Mouse (Mus musculus): ENCODE results near the gene Ube4a.
A peak's percentile ranks its signal among the peaks of the same experiment; 100 is the strongest.
"Not testable (repeated sequence)": the region's sequence is repeated elsewhere in the genome, so short reads cannot be mapped to it uniquely, and the experiment has no call there.

Ube4a gene

DNA sequence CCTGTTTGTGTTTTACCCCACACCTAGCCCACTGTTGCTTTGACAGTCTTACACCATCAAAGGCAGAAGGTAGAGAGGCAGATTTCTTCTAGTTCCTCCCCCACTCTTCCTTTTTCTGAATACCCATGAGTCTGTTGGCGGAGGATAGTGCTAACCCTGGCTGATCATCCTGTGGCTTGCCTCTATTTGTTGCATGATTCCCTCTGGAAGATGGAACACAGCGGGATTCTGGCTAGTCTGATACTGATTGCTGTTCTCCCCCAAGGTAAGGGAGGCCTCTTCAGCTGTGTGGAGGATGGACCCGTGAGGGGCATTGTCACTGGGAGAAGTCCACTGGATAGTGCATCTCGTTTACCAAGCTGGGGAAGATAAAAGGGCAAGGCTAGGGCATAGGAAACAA is 16.3 kb upstream of the Ube4a start, which contains the start of gene Cd3d:
TSS of gene Cd3d (plus strand) at position 111 of the 400 bp plus-strand sequence.
- DNase-seq (ENCODE audit: low spot score in 2 of 2) = no peak

DNA sequence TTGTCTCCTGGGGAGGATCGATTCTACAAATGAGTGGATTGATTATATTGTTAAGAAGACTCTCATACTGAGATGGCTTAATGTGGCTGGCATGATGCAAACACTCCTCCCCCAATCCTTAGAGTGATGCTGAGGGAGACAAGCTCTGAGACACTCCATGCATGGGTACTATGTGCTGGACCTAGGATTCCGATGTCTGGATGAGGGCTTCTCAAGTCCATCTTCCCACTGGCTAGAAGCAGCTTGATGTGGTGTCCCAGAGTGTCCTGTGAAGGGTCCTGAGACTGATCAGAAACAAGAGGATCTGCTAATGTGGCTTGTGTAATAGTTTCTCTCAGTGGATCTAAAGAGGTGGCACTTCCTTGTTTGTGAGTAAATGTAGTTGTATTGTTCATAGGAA is 15.7 kb upstream of the Ube4a start:
- no peak for DNase-seq (ENCODE audit: low spot score in 2 of 2)

GRCm38 (mm10) chr9:44980242-44980641 is 14.8 kb upstream of the Ube4a start, which contains the start of gene Cd3g:
TSS of gene Cd3g (minus strand) at chr9:44980431.
- no peak for DNase-seq (ENCODE audit: low spot score in 2 of 2)

DNA sequence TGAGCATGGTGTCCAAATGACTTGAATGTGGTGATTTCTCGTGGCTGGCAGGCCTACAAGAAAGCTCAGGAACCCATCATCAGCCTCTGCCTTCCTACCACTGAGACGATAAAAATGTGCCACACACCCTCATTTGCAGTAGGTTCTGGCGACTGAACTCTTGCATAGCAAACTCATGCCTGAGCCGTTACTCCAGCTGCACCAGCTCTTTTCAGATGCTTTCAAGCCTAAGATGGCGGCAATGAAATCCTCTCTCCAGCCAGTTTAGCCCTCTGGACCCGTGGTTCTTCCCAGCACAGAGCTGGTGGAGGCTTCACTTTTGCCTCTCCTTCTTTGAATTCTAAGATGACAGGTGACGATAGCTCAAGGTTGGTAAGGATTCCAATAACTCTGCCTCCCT is 14.4 kb upstream of the Ube4a start:
- DNase-seq (ENCODE audit: low spot score in 2 of 2) = no peak

GRCm38 (mm10) chr9:44977813-44978212 is 12.4 kb upstream of the Ube4a start:
- DNase-seq (ENCODE audit: low spot score in 2 of 2) = no peak

DNA sequence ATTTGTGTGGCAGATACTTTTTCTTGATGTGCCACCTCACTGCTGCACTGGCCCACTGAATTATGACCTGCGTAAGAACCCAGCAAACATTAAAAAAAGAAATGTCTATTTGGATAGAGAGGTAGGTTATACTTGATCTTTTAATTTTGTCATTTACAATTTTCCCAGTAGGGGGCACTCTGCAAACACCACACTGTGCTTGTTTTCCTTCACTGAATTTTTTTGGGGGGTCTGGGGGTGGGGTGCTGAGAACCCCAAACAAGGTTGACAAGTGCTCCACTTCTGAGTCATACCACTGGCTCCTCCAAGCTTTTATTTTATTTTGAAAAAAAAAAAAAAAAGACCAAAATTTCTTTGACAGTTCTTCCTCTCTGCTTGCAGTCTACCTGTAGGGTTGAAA is 4.0 kb upstream of the Ube4a start:
- DNase-seq (ENCODE audit: low spot score in 2 of 2) = no peak

DNA sequence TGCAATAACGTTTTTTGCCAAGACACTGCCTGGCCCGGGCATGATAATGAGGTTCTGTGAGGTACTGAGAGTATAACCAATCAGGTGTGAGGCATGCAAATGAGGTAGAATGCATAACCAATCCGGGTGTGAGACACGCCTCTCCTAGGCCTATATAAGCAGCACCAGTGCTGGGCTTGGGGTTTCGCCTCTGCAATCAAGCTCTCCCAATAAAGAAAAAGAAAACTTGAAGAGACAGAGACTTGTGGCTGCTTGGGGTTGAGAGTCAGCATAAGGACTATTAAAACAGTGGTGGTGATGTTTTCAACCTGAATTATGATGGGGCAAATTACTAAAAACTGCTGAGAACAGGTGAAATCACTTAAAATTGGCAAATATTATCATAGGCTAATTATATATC is 2.4 kb upstream of the Ube4a start:
- not testable (repeated sequence) for DNase-seq (ENCODE audit: low spot score in 2 of 2)

DNA sequence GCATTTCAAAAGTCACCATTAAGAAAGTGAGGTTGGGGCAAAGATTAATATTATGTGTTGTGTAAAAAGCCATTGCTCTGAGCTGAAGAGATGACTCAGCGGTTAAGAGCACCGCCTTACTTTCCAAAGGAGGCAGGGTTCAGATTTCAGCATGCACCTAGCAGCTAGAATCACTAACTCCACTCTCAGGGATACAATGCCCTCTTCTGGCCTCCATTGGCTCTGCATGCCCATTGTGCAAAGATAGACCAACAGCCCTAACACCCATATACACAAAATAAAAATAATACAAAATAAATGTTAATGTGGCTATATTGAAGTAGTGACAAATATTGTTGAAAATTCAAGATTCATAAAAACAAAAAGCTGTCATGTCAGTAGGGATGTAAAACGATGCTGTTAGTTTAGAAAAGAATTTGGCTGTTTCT is 1.4 kb upstream of the Ube4a start:
- peak; percentile 13 to 49 for DNase-seq (ENCODE audit: low spot score in 2 of 2)

- no peak for DNase-seq (ENCODE audit: low spot score in 2 of 2)
Measured at GRCm38 (mm10) chr9:44965833-44966466, 550 bp upstream of the Ube4a start.

DNA sequence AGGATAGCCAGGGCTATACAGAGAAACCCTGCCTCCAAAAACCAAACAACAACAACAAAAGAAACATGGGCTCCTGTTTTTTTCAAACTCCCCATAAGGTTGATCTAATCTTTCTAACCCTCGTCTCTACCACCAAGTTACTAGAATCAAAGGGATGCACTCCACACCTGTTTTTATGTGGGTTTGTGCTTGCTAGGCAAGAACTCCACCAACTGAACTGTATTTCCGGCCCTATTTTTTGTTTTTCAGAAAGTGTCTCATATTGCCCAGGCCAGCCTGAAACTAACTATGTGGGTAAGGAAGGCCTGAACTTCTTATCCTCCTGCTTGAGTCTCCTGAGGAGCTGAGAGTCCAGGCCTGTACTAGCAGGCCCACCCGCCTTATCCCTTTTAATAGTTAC is 11.0 kb downstream of the Ube4a start:
- no peak for DNase-seq (ENCODE audit: low spot score in 2 of 2)

GRCm38 (mm10) chr9:44947836-44948235 is 17.6 kb downstream of the Ube4a start:
- DNase-seq (ENCODE audit: low spot score in 2 of 2) = no peak

- no peak for DNase-seq (ENCODE audit: low spot score in 2 of 2)
Measured at GRCm38 (mm10) chr9:44946185-44946695, 19.2 kb downstream of the Ube4a start.

DNA sequence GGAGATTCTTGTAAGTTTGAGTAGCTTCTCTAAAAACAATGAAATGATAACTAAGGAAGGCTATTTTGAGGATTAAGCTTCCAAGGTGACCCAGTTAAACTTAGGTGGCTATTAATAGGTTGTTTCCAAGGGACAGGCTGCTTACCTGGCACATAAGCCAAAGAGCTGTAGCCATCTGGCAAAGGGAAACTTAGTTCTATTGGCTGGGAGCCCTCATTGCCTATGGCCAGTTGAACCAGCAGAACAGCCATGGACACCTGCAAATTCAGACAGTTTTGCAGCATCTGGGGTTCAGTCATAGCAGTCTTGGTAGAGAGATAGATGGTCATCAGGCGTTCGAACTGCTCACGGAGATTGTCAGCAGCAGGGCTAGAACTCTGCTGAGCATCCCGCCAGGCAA is 23.0 kb downstream of the Ube4a start:
- DNase-seq (ENCODE audit: low spot score in 2 of 2) = no peak

DNA sequence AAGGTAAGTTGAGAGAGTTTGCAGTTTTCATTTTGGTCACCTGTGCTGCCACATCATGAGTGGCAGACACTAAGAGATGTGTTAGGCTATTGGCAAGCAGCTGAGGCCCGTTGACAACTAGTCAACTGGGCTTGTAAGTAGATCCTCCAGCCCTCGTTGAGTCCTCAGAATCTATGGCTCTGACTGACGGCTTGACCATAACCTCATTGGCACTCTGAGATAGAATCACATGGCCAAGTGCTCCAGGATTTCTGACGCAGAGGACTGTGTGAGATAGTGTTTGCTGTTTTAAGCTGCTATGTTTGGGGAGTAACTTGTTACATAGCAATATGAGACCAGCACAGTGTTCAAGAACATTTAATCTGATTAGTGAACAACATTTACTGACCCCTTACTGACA is 23.6 kb downstream of the Ube4a start:
- no peak for DNase-seq (ENCODE audit: low spot score in 2 of 2)

DNA sequence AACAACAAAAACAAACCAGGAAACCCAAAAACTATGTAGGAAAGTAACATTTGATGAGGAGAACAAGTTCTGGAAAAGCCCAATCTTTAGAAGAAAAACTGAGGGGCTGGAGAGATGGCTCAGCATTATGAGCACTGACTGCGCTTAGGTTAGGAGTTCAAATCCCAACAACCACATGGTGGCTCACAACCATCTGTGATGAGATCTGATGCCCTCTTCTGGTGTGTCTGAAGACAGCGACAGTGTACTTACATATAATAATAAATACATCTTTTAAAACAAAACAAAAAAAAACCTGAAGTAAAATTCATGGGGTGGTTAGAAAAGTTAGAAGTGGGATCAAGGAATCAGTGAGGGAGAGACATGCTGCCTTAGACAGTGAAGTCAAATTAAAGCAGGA is 43.9 kb downstream of the Ube4a start:
- DNase-seq (ENCODE audit: low spot score in 2 of 2) = no peak

- DNase-seq (ENCODE audit: low spot score in 2 of 2) = no peak
Measured at GRCm38 (mm10) chr9:44921123-44921468, 44.3 kb downstream of the Ube4a start.

DNA sequence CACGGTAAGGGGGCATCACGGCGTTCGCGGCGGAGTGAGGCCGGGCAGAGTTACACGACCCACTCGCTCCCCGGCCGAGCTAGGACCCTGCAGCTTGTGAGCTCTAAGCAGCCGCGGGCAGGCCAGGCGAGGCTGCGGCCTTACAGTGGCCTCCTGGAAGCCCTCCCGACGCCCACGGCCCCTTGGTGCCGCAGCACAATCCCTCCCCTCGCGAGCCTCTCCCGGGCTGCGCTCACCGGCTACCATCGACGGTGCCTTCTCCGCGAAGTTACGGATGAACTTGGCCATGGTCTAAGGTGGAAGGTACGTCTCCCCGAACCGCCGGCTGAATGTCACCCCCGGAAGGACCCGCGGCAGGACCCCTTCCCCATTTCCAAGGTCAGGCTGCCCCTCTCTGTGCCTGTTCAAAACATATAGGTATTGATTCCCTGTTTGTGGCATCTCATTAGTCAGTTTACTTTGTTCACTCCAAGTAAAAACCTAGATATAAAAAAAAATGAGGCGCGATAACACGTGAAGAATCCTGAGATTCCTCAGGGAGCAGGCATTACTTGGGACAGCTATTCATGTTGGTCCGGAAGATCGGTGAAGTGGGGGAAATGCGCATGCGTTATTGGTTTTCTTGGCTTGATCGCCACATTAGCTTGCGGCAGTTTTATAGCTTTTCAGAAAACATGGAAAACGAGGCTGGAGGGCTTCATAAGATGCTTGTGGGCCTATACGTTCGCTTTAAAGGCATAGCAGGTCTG is 44.9 kb downstream of the Ube4a start, which contains the start of gene Atp5l:
TSS of gene Atp5l (minus strand) at position 369 of the 749 bp plus-strand sequence.
- DNase-seq (ENCODE audit: low spot score in 2 of 2) = peak; percentile 71 to 74

DNA sequence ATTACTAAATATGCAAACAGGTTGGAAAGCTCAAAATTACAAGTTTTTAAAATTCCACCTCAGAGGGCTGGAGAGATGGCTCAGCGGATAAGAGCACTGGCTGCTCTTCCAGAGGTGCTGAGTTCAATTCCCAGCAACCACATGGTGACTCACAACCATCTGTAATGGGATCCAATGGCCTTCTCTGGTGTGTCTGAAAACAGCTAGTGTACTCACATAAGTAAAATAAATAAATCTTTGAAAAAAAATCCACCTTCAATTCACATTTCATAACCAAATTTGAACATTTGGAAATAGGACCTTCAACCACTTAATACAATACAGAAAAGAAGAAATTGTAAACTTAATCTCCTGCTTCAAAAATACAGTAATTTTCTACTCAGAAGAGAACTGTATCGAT is 45.8 kb downstream of the Ube4a start:
- no peak for DNase-seq (ENCODE audit: low spot score in 2 of 2)

GRCm38 (mm10) chr9:44916196-44916595 is 49.2 kb downstream of the Ube4a start:
- DNase-seq (ENCODE audit: low spot score in 2 of 2) = peak in 1 of 2 experiments; percentile 27

- no peak for DNase-seq (ENCODE audit: low spot score in 2 of 2)
Measured at GRCm38 (mm10) chr9:44914706-44915105, 50.7 kb downstream of the Ube4a start.

DNA sequence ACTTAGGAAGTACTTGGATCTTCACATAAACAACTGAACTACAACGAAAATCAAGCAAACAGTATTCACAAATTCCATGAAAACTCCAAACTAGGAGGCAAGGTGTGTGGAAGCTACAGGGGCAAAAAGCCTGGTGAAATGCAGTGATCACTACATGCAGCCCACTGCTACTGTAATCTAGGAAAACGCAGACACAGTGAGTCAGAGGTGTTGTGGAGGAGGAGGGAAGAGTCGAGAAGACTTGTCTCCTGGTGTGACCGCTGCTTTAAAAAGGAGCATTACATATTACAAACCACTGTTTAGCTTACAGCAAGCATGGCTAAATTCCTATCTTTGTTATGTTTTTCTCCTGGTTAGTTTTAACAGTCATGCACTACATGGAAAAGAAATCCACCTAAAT is 54.0 kb downstream of the Ube4a start:
- no peak for DNase-seq (ENCODE audit: low spot score in 2 of 2)

GRCm38 (mm10) chr9:44905620-44906019 is 59.8 kb downstream of the Ube4a start:
- peak; percentile 52 to 57 for DNase-seq (ENCODE audit: low spot score in 2 of 2)

DNA sequence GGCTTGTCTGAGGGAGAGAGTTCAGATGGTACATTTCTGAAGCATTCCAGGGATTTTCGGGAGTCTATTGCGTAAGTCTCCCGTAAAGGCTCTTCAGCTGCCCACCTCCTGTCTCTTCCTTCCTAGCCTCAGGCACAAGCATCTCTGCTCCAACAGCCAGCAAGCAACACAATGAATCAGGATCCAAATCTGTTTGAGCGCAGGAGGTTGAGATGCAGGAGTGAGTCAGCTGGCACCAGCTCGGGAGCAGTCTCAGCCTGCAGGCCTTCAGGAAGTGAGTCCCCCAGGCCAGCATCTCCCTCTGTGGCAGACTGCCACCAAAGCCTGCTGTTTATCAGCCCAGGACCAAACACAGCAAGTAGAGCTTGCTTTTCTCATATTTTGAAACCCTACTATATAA is 60.4 kb downstream of the Ube4a start:
- DNase-seq (ENCODE audit: low spot score in 2 of 2) = peak; percentile 54 to 65
